Mouse (Mus musculus) ovary, postnatal 36 days (tissue): ENCODE measurements around the gene Cavin1.

ENCODE experiments used
- DNase-seq: peaks from one replicate; pipeline ENCODE4 v3.0.0; 2022; ENCODE audit warnings: low spot score, mixed read lengths

The Cavin1 gene

GRCm38 (mm10) chr11:100981236-100981635 lies 10.5 kb upstream of the Cavin1 start:
- DNase-seq, result no peak

- no peak for DNase-seq
Measured at GRCm38 (mm10) chr11:100980438-100980837, 9.8 kb upstream of the Cavin1 start.

- DNase-seq, result no peak
Measured at GRCm38 (mm10) chr11:100979887-100980286, 9.2 kb upstream of the Cavin1 start.

GRCm38 (mm10) chr11:100975241-100975640 lies 4.6 kb upstream of the Cavin1 start:
- DNase-seq, result no peak

- no peak for DNase-seq
Measured at GRCm38 (mm10) chr11:100974381-100974970, 3.8 kb upstream of the Cavin1 start.

- DNase-seq, result no peak
Measured at GRCm38 (mm10) chr11:100973245-100973644, 2.6 kb upstream of the Cavin1 start.

- no peak for DNase-seq
Measured at GRCm38 (mm10) chr11:100971455-100971854, 768 bp upstream of the Cavin1 start.

- DNase-seq, result peak; percentile 61
Measured at GRCm38 (mm10) chr11:100969744-100970556, 737 bp downstream of the Cavin1 start.

GRCm38 (mm10) chr11:100969189-100969743 lies 1.4 kb downstream of the Cavin1 start:
- DNase-seq, result peak; percentile 40

- no peak for DNase-seq
Measured at GRCm38 (mm10) chr11:100968501-100968900, 2.2 kb downstream of the Cavin1 start.

- DNase-seq, result no peak
Measured at GRCm38 (mm10) chr11:100967881-100968420, 2.7 kb downstream of the Cavin1 start.

GRCm38 (mm10) chr11:100967376-100967775 lies 3.3 kb downstream of the Cavin1 start:
- no peak for DNase-seq

GRCm38 (mm10) chr11:100965760-100966159 lies 4.9 kb downstream of the Cavin1 start:
- no peak for DNase-seq

- DNase-seq, result no peak
Measured at GRCm38 (mm10) chr11:100964901-100965542, 5.7 kb downstream of the Cavin1 start.

GRCm38 (mm10) chr11:100964180-100964579 lies 6.5 kb downstream of the Cavin1 start:
- no peak for DNase-seq

GRCm38 (mm10) chr11:100963647-100964046 lies 7.0 kb downstream of the Cavin1 start:
- DNase-seq, result peak; percentile 71

- peak; percentile 48 for DNase-seq
Measured at GRCm38 (mm10) chr11:100962371-100962911, 8.2 kb downstream of the Cavin1 start.

- peak; percentile 51 for DNase-seq
Measured at GRCm38 (mm10) chr11:100960540-100960939, 10.1 kb downstream of the Cavin1 start.

GRCm38 (mm10) chr11:100959826-100960225 lies 10.9 kb downstream of the Cavin1 start:
- no peak for DNase-seq

GRCm38 (mm10) chr11:100959464-100959810 lies 11.2 kb downstream of the Cavin1 start:
- peak; percentile 60 for DNase-seq

- peak; percentile 29 for DNase-seq
Measured at GRCm38 (mm10) chr11:100958613-100959463, 11.8 kb downstream of the Cavin1 start.
